Mouse (Mus musculus) MEL (cell line): ENCODE measurements at regions not wholly inside any gene's neighbourhood (a gene's known extent, or its start where the extent isn't known, plus 50 kb on each side); places are given as distances from the start of the nearest gene placed in this dataset.

Experiments used
- DNase-seq: peaks from one replicate; pipeline ENCODE4 v3.0.0; 2011; ENCODE audit warnings: low read depth, low spot score
- H3K27ac ChIP-seq: 2 replicates; pipeline ENCODE4 v1.5.1; 2012; ENCODE audit warnings: low read depth, mild to moderate bottlenecking, control low read depth, low read length, moderate library complexity; ENCODE audit not compliant: control insufficient read depth
- H3K27me3 ChIP-seq, 2 experiments: fragments of 150-350 bp in 1 of 2; sonication (generic) in 1 of 2; 2 replicates each; pipeline ENCODE4 v1.6.1; 2012; ENCODE audit warnings: low read length in 2 of 2, mild to moderate bottlenecking in 2 of 2, improper control_type of control experiment in 1 of 2, moderate library complexity in 1 of 2; ENCODE audit not compliant: insufficient read depth in 2 of 2, control insufficient read depth in 1 of 2
- H3K36me3 ChIP-seq, 2 experiments: 2 replicates each; pipeline ENCODE4 v1.6.1; 2012 to 2014; ENCODE audit warnings: low read length in 2 of 2, improper control_type of control experiment in 1 of 2, inconsistent platforms in 1 of 2, mild to moderate bottlenecking in 1 of 2; ENCODE audit not compliant: insufficient read depth in 2 of 2, control insufficient read depth in 1 of 2
- H3K4me1 ChIP-seq, 2 experiments: fragments of 150-350 bp in 1 of 2; sonication (generic) in 1 of 2; 2 replicates each; pipeline ENCODE4 v1.6.1; 2012; ENCODE audit warnings: low read length in 2 of 2, improper control_type of control experiment in 1 of 2, mild to moderate bottlenecking in 1 of 2; ENCODE audit not compliant: insufficient read depth in 2 of 2, control insufficient read depth in 1 of 2
- H3K4me3 ChIP-seq, 2 experiments: fragments of 150-350 bp in 1 of 2; sonication (generic) in 1 of 2; 2 replicates each; pipeline ENCODE4 v1.5.1; 2012; ENCODE audit warnings: low read depth in 2 of 2, low read length in 2 of 2, mild to moderate bottlenecking in 2 of 2, moderate library complexity in 2 of 2, control low read depth in 1 of 2, improper control_type of control experiment in 1 of 2; ENCODE audit not compliant: control insufficient read depth in 1 of 2, insufficient read depth in 1 of 2
- H3K79me2 ChIP-seq: 2 replicates; pipeline ENCODE4 v1.6.1; 2012; ENCODE audit warnings: mild to moderate bottlenecking, low read length, moderate library complexity; ENCODE audit not compliant: control insufficient read depth, poor library complexity, insufficient read depth
- H3K9ac ChIP-seq: 2 replicates; pipeline ENCODE4 v1.6.1; 2012; ENCODE audit warnings: low read depth, mild to moderate bottlenecking, control low read depth, low read length, moderate library complexity; ENCODE audit not compliant: control insufficient read depth, poor library complexity, severe bottlenecking
- H3K9me3 ChIP-seq: fragments of 150-350 bp; sonication (generic); replicated peaks from 2 replicates; pipeline ENCODE4 v1.6.1; 2012; ENCODE audit warnings: mild to moderate bottlenecking, low read length, improper control_type of control experiment, moderate library complexity; ENCODE audit not compliant: insufficient read depth
- BHLHE40 ChIP-seq: IDR thresholded peaks from 2 replicates; pipeline ENCODE4 v1.6.1; 2012; ENCODE audit warnings: low read depth, mild to moderate bottlenecking, inconsistent platforms, low read length, improper control_type of control experiment, borderline replicate concordance
- CHD1 ChIP-seq: IDR thresholded peaks from 2 replicates; pipeline ENCODE4 v1.6.1; 2012; ENCODE audit warnings: low read depth, mild to moderate bottlenecking, inconsistent platforms, low read length, improper control_type of control experiment
- CTCF ChIP-seq, 3 experiments: IDR thresholded peaks in 2 of 3; conservative IDR thresholded peaks in 1 of 3; 2 replicates each; pipeline ENCODE4 v1.5.1; 2011 to 2012; ENCODE audit warnings: low read length in 3 of 3, low read depth in 2 of 3, mild to moderate bottlenecking in 2 of 3, improper control_type of control experiment in 1 of 3, inconsistent platforms in 1 of 3, mixed read lengths in 1 of 3, moderate library complexity in 1 of 3; ENCODE audit not compliant: control insufficient read depth in 1 of 3, insufficient read depth in 1 of 3, poor library complexity in 1 of 3, severe bottlenecking in 1 of 3
- E2F4 ChIP-seq: IDR thresholded peaks from 2 replicates; pipeline ENCODE4 v1.6.1; 2011; ENCODE audit warnings: low read depth, low read length, improper control_type of control experiment, borderline replicate concordance
- ELF1 ChIP-seq: IDR thresholded peaks from 2 replicates; pipeline ENCODE4 v1.6.1; 2014; ENCODE audit warnings: low read depth, mild to moderate bottlenecking, inconsistent platforms, low read length, improper control_type of control experiment, moderate library complexity
- EP300 ChIP-seq, 2 experiments: IDR thresholded peaks; 2 replicates each; pipeline ENCODE4 v1.6.1; 2011; ENCODE audit warnings: improper control_type of control experiment in 2 of 2, low read length in 2 of 2, low read depth in 1 of 2, mild to moderate bottlenecking in 1 of 2
- GABPA ChIP-seq: IDR thresholded peaks from 2 replicates; pipeline ENCODE4 v1.6.1; 2012; ENCODE audit warnings: low read depth, mild to moderate bottlenecking, inconsistent platforms, low read length, improper control_type of control experiment, moderate library complexity
- GATA1 ChIP-seq: IDR thresholded peaks from 2 replicates; pipeline ENCODE4 v1.6.1; 2011; ENCODE audit warnings: low read depth, low read length, improper control_type of control experiment
- JUND ChIP-seq: IDR thresholded peaks from 2 replicates; pipeline ENCODE4 v1.6.1; 2011; ENCODE audit warnings: low read depth, mild to moderate bottlenecking, improper control_type of control experiment, low read length
- KAT2A ChIP-seq: conservative IDR thresholded peaks from 2 replicates; pipeline ENCODE4 v1.6.1; 2012; ENCODE audit warnings: low read depth, low read length, improper control_type of control experiment, inconsistent platforms
- MEF2A ChIP-seq: IDR thresholded peaks from 2 replicates; pipeline ENCODE4 v1.6.1; 2014; ENCODE audit warnings: low read depth, mild to moderate bottlenecking, inconsistent platforms, low read length, improper control_type of control experiment; ENCODE audit not compliant: poor library complexity, insufficient replicate concordance, severe bottlenecking; ENCODE audit errors: extremely low read depth
- MXI1 ChIP-seq: IDR thresholded peaks from 2 replicates; pipeline ENCODE4 v1.6.1; 2011; ENCODE audit warnings: mild to moderate bottlenecking, low read depth, low read length, improper control_type of control experiment
- MYC ChIP-seq: IDR thresholded peaks from 2 replicates; pipeline ENCODE4 v1.6.1; 2011; ENCODE audit warnings: low read depth, mild to moderate bottlenecking, low read length, improper control_type of control experiment, moderate library complexity
- NRF1 ChIP-seq: IDR thresholded peaks from 2 replicates; pipeline ENCODE4 v1.6.1; 2014; ENCODE audit warnings: low read depth, mild to moderate bottlenecking, inconsistent platforms, low read length, improper control_type of control experiment, moderate library complexity; ENCODE audit not compliant: poor library complexity, insufficient read depth, severe bottlenecking
- RCOR1 ChIP-seq: IDR thresholded peaks from 2 replicates; pipeline ENCODE4 v1.6.1; 2012; ENCODE audit warnings: low read depth, mild to moderate bottlenecking, inconsistent platforms, low read length, improper control_type of control experiment
- SIN3A ChIP-seq: IDR thresholded peaks from 2 replicates; pipeline ENCODE4 v1.6.1; 2012; ENCODE audit warnings: low read length, improper control_type of control experiment, inconsistent platforms
- SMC3 ChIP-seq: IDR thresholded peaks from 2 replicates; pipeline ENCODE4 v1.6.1; 2011; ENCODE audit warnings: low read depth, low read length, improper control_type of control experiment
- TAL1 ChIP-seq: IDR thresholded peaks from 2 replicates; pipeline ENCODE4 v1.6.1; 2012; ENCODE audit warnings: mild to moderate bottlenecking, inconsistent platforms, low read length, moderate library complexity, mixed read lengths
- TCF12 ChIP-seq: IDR thresholded peaks from 2 replicates; pipeline ENCODE4 v1.6.1; 2014; ENCODE audit warnings: low read depth, mild to moderate bottlenecking, inconsistent platforms, low read length, improper control_type of control experiment, moderate library complexity
- USF1 ChIP-seq: IDR thresholded peaks from 2 replicates; pipeline ENCODE4 v1.6.1; 2014; ENCODE audit warnings: low read depth, mild to moderate bottlenecking, inconsistent platforms, low read length, improper control_type of control experiment, moderate library complexity
- ZC3H11A ChIP-seq: IDR thresholded peaks from 2 replicates; pipeline ENCODE4 v1.6.1; 2012; ENCODE audit warnings: low read depth, mild to moderate bottlenecking, inconsistent platforms, low read length, improper control_type of control experiment
- ZMIZ1 ChIP-seq: IDR thresholded peaks from 2 replicates; pipeline ENCODE4 v1.6.1; 2012; ENCODE audit warnings: low read depth, mild to moderate bottlenecking, inconsistent platforms, low read length, improper control_type of control experiment, moderate library complexity

- Histone ChIP-seq H3K4me3 (no peak overlapping the region), H3K79me2 (no peaks in the 10 kb centered on the region), H3K4me1 (no peaks in the 10 kb centered on the region), H3K9me3 (no peaks in the 10 kb centered on the region), H3K27me3 (no peaks in the 10 kb centered on the region), H3K36me3 (no peaks in the 10 kb centered on the region), H3K9ac (no peak overlapping the region), H3K27ac (no peak overlapping the region)
- DNase-seq, result no peak
- no peak for TF ChIP-seq ELF1
These were observed 87.5 kb upstream of the Ppp2r2d start for GRCm38 (mm10) chr7:138758386-138758785.

GRCm38 (mm10) chr7:138748442-138748841 lies 97.4 kb upstream of the Ppp2r2d start:
- no peak overlapping the region for H3K27ac ChIP-seq
- H3K79me2 ChIP-seq, result no peaks in the 10 kb centered on the region
- no peaks in the 10 kb centered on the region; a peak in 1 of 4 replicates for H3K27me3 ChIP-seq
- H3K36me3 ChIP-seq, result no peaks in the 10 kb centered on the region
- H3K4me1 ChIP-seq, result no peaks in the 10 kb centered on the region
- H3K9ac ChIP-seq, result no peak overlapping the region
- H3K4me3 ChIP-seq, result no peak overlapping the region
- no peaks in the 10 kb centered on the region for H3K9me3 ChIP-seq
- no peak for DNase-seq
- no peak for TF ChIP-seq SIN3A
- no peak for TF ChIP-seq E2F4
- no peak for TF ChIP-seq JUND
- no peak for TF ChIP-seq BHLHE40
- TF ChIP-seq SMC3, result no peak
- no peak for TF ChIP-seq RCOR1
- TF ChIP-seq MXI1, result no peak
- TF ChIP-seq ZC3H11A, result no peak
- no peak for TF ChIP-seq TCF12
- no peak for TF ChIP-seq USF1
- TF ChIP-seq MYC, result no peak
- no peak for TF ChIP-seq EP300 (IDR thresholded peaks at IDR 0.05; ENCODE audit: low read depth in 1 of 2, low read length in 2 of 2)
- no peak for TF ChIP-seq TAL1

- Histone ChIP-seq H3K27me3 (no peaks in the 10 kb centered on the region), H3K4me1 (no peaks in the 10 kb centered on the region), H3K9me3 (no peaks in the 10 kb centered on the region), H3K27ac (no peak overlapping the region), H3K9ac (no peak overlapping the region), H3K79me2 (no peaks in the 10 kb centered on the region), H3K4me3 (no peak overlapping the region), H3K36me3 (no peaks in the 10 kb centered on the region)
- no peak for TF ChIP-seq E2F4
- no peak for TF ChIP-seq CHD1
- no peak for TF ChIP-seq GATA1
- TF ChIP-seq CTCF (IDR thresholded peaks at IDR 0.05 in 2 of 3, conservative IDR thresholded peaks at IDR 0.05 in 1 of 3; ENCODE audit: control insufficient read depth in 1 of 3, insufficient read depth in 1 of 3, low read depth in 2 of 3, low read length in 3 of 3, poor library complexity in 1 of 3, severe bottlenecking in 1 of 3), result no peak
- no peak for TF ChIP-seq MYC
- TF ChIP-seq MEF2A, result no peak
- no peak for TF ChIP-seq KAT2A
- no peak for TF ChIP-seq GABPA
- TF ChIP-seq ZC3H11A, result no peak
- no peak for TF ChIP-seq TCF12
- TF ChIP-seq ZMIZ1, result no peak
- TF ChIP-seq NRF1, result no peak
- TF ChIP-seq BHLHE40, result no peak
- no peak for DNase-seq
These were observed 99.3 kb upstream of the Ppp2r2d start for GRCm38 (mm10) chr7:138746616-138747015.
